Mouse (Mus musculus) ES-E14 (cell line): ENCODE data around the gene 1700008O03Rik. TPM values are rescaled to one million over a fixed set of nuclear protein-coding genes. Genes with fewer than 3 reads are reported as not detected.

Experiments used
- DNase-seq: peaks from one replicate; pipeline ENCODE4 v3.0.0-alpha.2; 2013; ENCODE audit warnings: low read depth, low spot score
- H3K27ac ChIP-seq: 2 replicates; pipeline ENCODE4 v1.5.1; 2012; ENCODE audit warnings: low read depth, mild to moderate bottlenecking, low read length, moderate library complexity, mixed read lengths; ENCODE audit not compliant: poor library complexity, insufficient read depth, severe bottlenecking
- H3K36me3 ChIP-seq: 2 replicates; pipeline ENCODE4 v1.6.1; 2012; ENCODE audit warnings: mild to moderate bottlenecking, low read length, moderate library complexity, mixed read lengths; ENCODE audit not compliant: control insufficient read depth, poor library complexity, insufficient read depth, severe bottlenecking
- H3K4me1 ChIP-seq, 2 experiments: fragments of 150-350 bp in 1 of 2; sonication (generic) in 1 of 2; 2 replicates each; pipeline ENCODE4 v1.6.1; 2012; ENCODE audit warnings: low read length in 2 of 2, mild to moderate bottlenecking in 1 of 2, mixed read lengths in 1 of 2; ENCODE audit not compliant: control insufficient read depth in 2 of 2, insufficient read depth in 2 of 2, poor library complexity in 1 of 2
- H3K4me3 ChIP-seq, 2 experiments: fragments of 150-350 bp in 1 of 2; sonication (generic) in 1 of 2; 2 replicates each; pipeline ENCODE4 v1.5.1; 2012; ENCODE audit warnings: low read length in 2 of 2, low read depth in 1 of 2, mild to moderate bottlenecking in 1 of 2, mixed read lengths in 1 of 2; ENCODE audit not compliant: insufficient read depth in 1 of 2, poor library complexity in 1 of 2, severe bottlenecking in 1 of 2
- H3K9ac ChIP-seq: 2 replicates; pipeline ENCODE4 v1.6.1; 2012; ENCODE audit warnings: low read depth, mild to moderate bottlenecking, low read length, mixed read lengths; ENCODE audit not compliant: poor library complexity, insufficient read depth, severe bottlenecking
- H3K9me3 ChIP-seq: fragments of 150-350 bp; sonication (generic); 2 replicates; pipeline ENCODE4 v1.6.1; 2012; ENCODE audit warnings: low read depth, mild to moderate bottlenecking, low read length; ENCODE audit not compliant: control insufficient read depth, insufficient read depth
- CHD2 ChIP-seq: IDR thresholded peaks from 2 replicates; pipeline ENCODE4 v1.6.1; 2014; ENCODE audit warnings: mild to moderate bottlenecking, low read depth, low read length, inconsistent platforms
- HCFC1 ChIP-seq: IDR thresholded peaks from 2 replicates; pipeline ENCODE4 v1.6.1; 2012; ENCODE audit warnings: low read length, inconsistent platforms, borderline replicate concordance; ENCODE audit not compliant: insufficient read depth
- MAFK ChIP-seq: IDR thresholded peaks from 2 replicates; pipeline ENCODE4 v1.6.1; 2014; ENCODE audit warnings: mild to moderate bottlenecking, low read depth, low read length, inconsistent platforms; ENCODE audit not compliant: insufficient read depth
- ZC3H11A ChIP-seq: IDR thresholded peaks from 2 replicates; pipeline ENCODE4 v1.6.1; 2012; ENCODE audit warnings: low read depth, mild to moderate bottlenecking, inconsistent platforms, low read length, borderline replicate concordance
- ZNF384 ChIP-seq: IDR thresholded peaks from 2 replicates; pipeline ENCODE4 v1.6.1; 2012; ENCODE audit warnings: low read depth, low read length, inconsistent platforms
- in situ Hi-C, 2 experiments: fragments of 600-800 bp; cut with MboI; formaldehyde crosslinking; loops; one replicate each; pipeline ENCODE4 v1.15.1; 2025; ENCODE audit warnings: low sequenced_read_pairs in 2 of 2, inconsistent platforms in 1 of 2; ENCODE audit not compliant: unreplicated experiment in 2 of 2
- total RNA-seq: library from RNA; depleted of rRNA; stranded (reverse); fragments of 300-350 nt; gene quantifications from 2 replicates; pipeline ENCODE4 v1.2.3, GENCODE M21; 2012

Gene 1700008O03Rik
- total RNA-seq, 1 experiment, result 4.8 TPM

- Histone ChIP-seq H3K4me1 (peaks cover 2 to 32% of the 10 kb centered on the region in 2 experiments; a peak in 1 of 4 replicates), H3K9ac (no peak overlapping the region), H3K9me3 (no peaks in the 10 kb centered on the region), H3K36me3 (no peaks in the 10 kb centered on the region), H3K27ac (no peak overlapping the region), H3K4me3 (no peak overlapping the region)
- in situ Hi-C loops, result loop anchor here in 1 of 2 experiments (10.0 kb wide), 1 partner anchor 93 kb away; the partner anchor contains the start of gene Gm15517
- DNase-seq, result no peak
- 0 out of 2 replicates have a peak, but pooled peaks have one; percentile 29 for TF ChIP-seq ZNF384
- TF ChIP-seq ZC3H11A, result no peak
Observed at GRCm38 (mm10) chr7:44357531-44357930, 28.1 kb downstream of the 1700008O03Rik start.

- peak overlapping the region; percentile 37; the same call in 1 of the 2 replicates for H3K9ac ChIP-seq
- no peak for DNase-seq
Observed at GRCm38 (mm10) chr7:44356590-44357481, 28.8 kb downstream of the 1700008O03Rik start.

DNA sequence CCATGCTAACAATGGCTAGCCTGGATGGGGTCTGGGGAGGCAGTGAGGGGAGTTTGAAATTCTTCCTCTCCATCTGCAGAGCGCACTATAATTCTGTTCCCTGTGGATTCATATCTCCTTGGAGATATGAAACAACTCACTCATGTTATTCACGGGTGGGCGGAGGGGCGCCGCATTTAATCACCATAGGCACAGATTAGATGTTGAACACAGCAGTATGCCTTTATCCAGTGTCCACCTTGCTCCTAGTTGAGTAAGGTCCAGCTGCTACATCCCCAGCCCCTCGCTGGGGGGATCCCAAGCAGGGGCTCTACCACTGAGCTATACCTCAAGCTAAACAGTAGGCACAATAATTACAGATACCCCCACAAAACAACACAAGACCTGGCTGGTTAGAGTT lies 30.2 kb downstream of the 1700008O03Rik start:
- H3K36me3 ChIP-seq, result no peaks in the 10 kb centered on the region
- TF ChIP-seq ZC3H11A (no peak), CHD2 (no peak), ZNF384 (no peak), MAFK (no peak), HCFC1 (no peak)
- peaks cover 2 to 42% of the 10 kb centered on the region in 2 experiments; a peak in 2 of 4 replicates for H3K4me1 ChIP-seq
- H3K9ac ChIP-seq, result no peak overlapping the region
- no peaks in the 10 kb centered on the region for H3K9me3 ChIP-seq
- DNase-seq, result no peak
- no peak overlapping the region for H3K27ac ChIP-seq
- no peak overlapping the region for H3K4me3 ChIP-seq
- in situ Hi-C loops, result loop anchor here in 1 of 2 experiments (10.0 kb wide), 1 partner anchor 91 kb away; the partner anchor contains the start of gene Gm15517

More at GRCm38 (mm10) chr7:44356590-44357481, 28.8 kb downstream of the 1700008O03Rik start:
- H3K4me1 ChIP-seq, result peaks cover 2 to 36% of the 10 kb centered on the region in 2 experiments; a peak in 1 of 4 replicates
- H3K36me3 ChIP-seq, result no peaks in the 10 kb centered on the region
- peak overlapping the region; percentile 44 to 52; a peak in 3 of 4 replicates for H3K4me3 ChIP-seq
- H3K9me3 ChIP-seq, result no peaks in the 10 kb centered on the region
- H3K27ac ChIP-seq, result no peak overlapping the region
- TF ChIP-seq HCFC1 (no peak), ZNF384 (no peak), ZC3H11A (no peak), MAFK (no peak), CHD2 (no peak)
- in situ Hi-C loops, result loop anchor here in 1 of 2 experiments (10.0 kb wide), 1 partner anchor 92 kb away; the partner anchor contains the start of gene Gm15517

DNA sequence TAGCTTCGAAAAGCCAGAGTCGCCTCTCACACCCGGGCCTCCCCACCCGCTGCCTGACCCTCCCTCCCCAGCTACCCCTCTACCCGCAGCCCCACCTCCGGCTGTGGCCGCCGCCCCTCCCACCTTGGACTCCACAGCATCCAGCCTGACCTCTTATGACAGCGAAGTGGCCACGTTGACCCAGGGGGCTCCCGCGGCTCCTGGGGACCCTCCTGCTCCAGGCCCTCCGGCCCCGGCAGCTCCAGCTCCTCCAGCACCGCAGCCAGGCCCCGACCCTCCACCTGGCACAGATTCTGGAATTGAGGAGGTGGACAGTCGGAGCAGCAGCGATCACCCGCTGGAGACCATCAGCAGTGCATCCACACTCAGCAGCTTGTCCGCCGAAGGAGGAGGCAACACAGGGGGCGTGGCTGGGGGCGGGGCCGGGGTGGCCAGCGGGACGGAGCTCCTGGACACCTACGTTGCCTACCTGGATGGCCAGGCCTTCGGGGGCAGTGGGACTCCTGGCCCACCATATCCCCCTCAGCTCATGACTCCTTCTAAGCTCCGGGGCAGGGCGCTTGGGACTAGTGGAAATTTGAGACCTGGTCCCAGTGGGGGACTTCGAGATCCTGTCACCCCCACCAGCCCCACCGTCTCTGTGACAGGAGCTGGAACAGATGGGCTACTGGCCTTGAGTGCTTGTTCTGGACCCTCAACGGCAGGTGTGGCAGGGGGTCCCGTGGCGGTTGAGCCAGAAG lies 31.8 kb downstream of the 1700008O03Rik start:
- in situ Hi-C loops, result loop anchor here in 1 of 2 experiments (10.0 kb wide), 1 partner anchor 89 kb away; the partner anchor contains the start of gene Gm15517
- peaks cover 2 to 38% of the 10 kb centered on the region in 2 experiments; a peak in 2 of 4 replicates for H3K4me1 ChIP-seq

More for the DNA sequence above, 31.8 kb downstream of the 1700008O03Rik start:
- no peak overlapping the region for H3K27ac ChIP-seq
- TF ChIP-seq ZNF384 (no peak), HCFC1 (no peak)
- no peaks in the 10 kb centered on the region for H3K9me3 ChIP-seq
- no peaks in the 10 kb centered on the region for H3K36me3 ChIP-seq
- H3K4me3 ChIP-seq, result peak overlapping the region; percentile 1 to 57; a peak in 2 of 4 replicates
- H3K9ac ChIP-seq, result no peak overlapping the region
- no peak for DNase-seq
